Mouse (Mus musculus): Measurements from ENCODE around the gene Tmem39b. TPM values are rescaled to one million over a fixed set of nuclear protein-coding genes. Genes with fewer than 3 reads are reported as not detected.

Tmem39b gene
- polyA plus RNA-seq, 1 experiment from 2014 or later, result 47.4 TPM

DNA sequence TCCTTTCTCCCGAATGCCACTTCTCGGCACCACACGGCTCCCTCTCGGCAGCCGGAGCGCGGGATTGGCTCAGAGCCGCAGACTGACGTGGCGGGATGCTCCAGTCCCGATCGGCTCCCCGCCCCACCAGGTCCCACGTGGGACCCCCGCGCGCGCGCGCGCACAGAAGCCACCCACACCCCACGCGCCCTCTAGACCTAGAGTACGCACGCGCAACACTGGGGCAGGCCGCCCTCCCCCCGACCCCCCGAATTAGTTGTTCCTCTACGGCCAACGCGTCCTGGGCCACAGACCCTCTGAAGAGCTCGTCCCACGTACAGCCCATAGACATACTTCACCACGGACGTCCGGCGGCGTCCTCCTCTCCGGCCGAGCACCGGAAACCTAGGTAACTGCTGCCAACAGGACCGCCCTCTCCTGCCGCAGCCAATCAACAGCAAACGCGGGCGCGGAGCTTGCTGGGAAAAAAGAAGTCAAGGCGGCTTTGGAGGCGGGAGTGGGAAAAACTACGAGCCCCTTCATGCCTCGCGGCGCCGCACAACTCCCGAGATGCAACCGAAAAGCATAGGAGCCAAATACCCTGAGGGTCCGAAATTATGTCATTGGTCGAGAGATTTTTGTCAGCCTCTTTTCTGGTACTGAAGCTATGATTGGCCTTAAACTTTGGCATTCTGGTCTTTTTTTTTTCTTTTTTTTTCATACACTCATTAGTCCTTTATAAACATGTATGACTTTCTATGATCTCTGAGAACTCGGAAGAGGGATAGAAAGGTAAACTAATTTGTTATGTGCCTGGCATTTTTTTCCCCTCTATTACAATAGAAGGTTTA is 55.8 kb downstream of the Tmem39b start, which contains the start of gene Txlna:
TSS of gene Txlna (minus strand) at position 428 of the 830 bp plus-strand sequence.
- Histone ChIP-seq H3K9me3 (replicated peaks; ENCODE audit: control insufficient read depth, low read length) (no peaks in the 10 kb centered on the region), H3K9ac (ENCODE audit: low read length) (peak within 1 kb of the TSS; percentile 75), H3K27ac (ENCODE audit: low read depth, low read length) (peak within 1 kb of the TSS; percentile 90), H3K4me1 (ENCODE audit: control insufficient read depth, insufficient read depth, low read length) (peaks cover 23% of the 10 kb centered on the region), H3K27me3 (replicated peaks; ENCODE audit: control insufficient read depth, insufficient read depth, low read length) (no peaks in the 10 kb centered on the region), H3K36me3 (ENCODE audit: control insufficient read depth, insufficient read depth, low read length) (peaks cover 48% of the 10 kb centered on the region), H3K4me3 (ENCODE audit: low read depth, low read length) (peak within 1 kb of the TSS; percentile 50), H3K4me2 (ENCODE audit: low read length) (peak within 1 kb of the TSS; percentile 83)
- ATAC-seq, result peak; percentile 96
- under 1% methylated on average over 59 of the region's 60 CpGs for WGBS
- peak; percentile 99 for DNase-seq (ENCODE audit: low spot score)

DNA sequence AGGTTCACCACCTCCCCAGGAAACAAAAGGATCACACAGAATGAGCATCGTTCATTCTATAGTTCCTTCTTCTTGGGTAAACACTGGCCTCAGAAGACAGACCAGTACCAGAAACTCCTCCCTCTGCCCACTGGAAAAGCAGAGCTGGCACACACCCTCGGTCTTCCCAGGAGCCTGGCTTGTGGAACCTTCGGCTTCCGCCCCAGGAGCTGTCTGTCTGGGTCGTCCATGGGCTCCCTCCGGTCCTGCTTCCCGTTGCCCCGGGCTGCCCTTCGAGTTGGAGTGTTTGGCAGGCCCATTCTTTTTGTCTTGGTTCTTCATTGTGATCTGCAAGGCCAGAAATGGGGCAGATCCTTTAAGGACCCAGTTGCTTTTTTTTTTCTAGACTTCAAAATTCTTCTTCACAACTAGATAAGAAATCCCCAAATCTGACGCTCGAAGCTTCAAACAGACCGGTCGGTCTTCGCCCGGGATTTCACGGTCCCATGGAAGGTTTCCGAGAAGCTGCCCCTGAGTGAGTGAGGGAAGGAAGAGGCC is 56.5 kb downstream of the Tmem39b start:
- H3K36me3 ChIP-seq (ENCODE audit: control insufficient read depth, insufficient read depth, low read length), result peaks cover 48% of the 10 kb centered on the region
- peak overlapping the region; percentile 75 for H3K9ac ChIP-seq (ENCODE audit: low read length)
- H3K4me3 ChIP-seq (ENCODE audit: low read depth, low read length), result peak overlapping the region; percentile 50
- H3K9me3 ChIP-seq (replicated peaks; ENCODE audit: control insufficient read depth, low read length), result no peaks in the 10 kb centered on the region
- ATAC-seq (no peak), DNase-seq (ENCODE audit: low spot score) (peak; percentile 25)
- peak overlapping the region; percentile 90 for H3K27ac ChIP-seq (ENCODE audit: low read depth, low read length)
- H3K4me1 ChIP-seq (ENCODE audit: control insufficient read depth, insufficient read depth, low read length), result peaks cover 23% of the 10 kb centered on the region
- peak overlapping the region; percentile 83 for H3K4me2 ChIP-seq (ENCODE audit: low read length)
- H3K27me3 ChIP-seq (replicated peaks; ENCODE audit: control insufficient read depth, insufficient read depth, low read length), result no peaks in the 10 kb centered on the region
- 3% methylated on average over 17 of the region's 17 CpGs for WGBS

DNA sequence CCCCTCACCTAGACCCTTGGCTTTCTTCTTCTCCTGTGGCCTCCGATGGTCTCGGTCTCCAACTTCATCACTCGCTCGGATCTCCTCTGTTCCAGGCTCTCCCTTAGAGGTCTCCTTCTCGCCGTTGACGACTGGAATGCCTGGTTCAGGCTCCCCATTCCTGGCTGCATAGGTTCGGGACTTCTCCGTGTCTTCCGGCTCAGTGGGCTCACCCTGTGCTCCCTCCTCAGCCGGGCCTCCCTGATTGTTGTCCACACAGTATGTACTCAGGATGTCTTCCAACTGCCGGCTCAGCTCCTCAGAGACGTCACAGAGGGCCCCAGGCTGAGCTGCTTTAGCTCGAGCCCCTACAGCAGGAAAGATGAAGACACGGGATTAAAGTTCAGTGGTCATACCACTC is 57.4 kb downstream of the Tmem39b start:
- Histone ChIP-seq H3K27ac (ENCODE audit: low read depth, low read length) (no peak overlapping the region), H3K27me3 (replicated peaks; ENCODE audit: control insufficient read depth, insufficient read depth, low read length) (no peaks in the 10 kb centered on the region), H3K9me3 (replicated peaks; ENCODE audit: control insufficient read depth, low read length) (no peaks in the 10 kb centered on the region), H3K4me3 (ENCODE audit: low read depth, low read length) (peak overlapping the region; percentile 50), H3K36me3 (ENCODE audit: control insufficient read depth, insufficient read depth, low read length) (peaks cover 50% of the 10 kb centered on the region), H3K4me1 (ENCODE audit: control insufficient read depth, insufficient read depth, low read length) (peaks cover 23% of the 10 kb centered on the region), H3K9ac (ENCODE audit: low read length) (peak overlapping the region; percentile 75; the same call in 1 of the 2 replicates), H3K4me2 (ENCODE audit: low read length) (peak overlapping the region; percentile 83)
- ATAC-seq (no peak), DNase-seq (ENCODE audit: low spot score) (no peak)
- 81% methylated on average over 15 of the region's 15 CpGs for WGBS

DNA sequence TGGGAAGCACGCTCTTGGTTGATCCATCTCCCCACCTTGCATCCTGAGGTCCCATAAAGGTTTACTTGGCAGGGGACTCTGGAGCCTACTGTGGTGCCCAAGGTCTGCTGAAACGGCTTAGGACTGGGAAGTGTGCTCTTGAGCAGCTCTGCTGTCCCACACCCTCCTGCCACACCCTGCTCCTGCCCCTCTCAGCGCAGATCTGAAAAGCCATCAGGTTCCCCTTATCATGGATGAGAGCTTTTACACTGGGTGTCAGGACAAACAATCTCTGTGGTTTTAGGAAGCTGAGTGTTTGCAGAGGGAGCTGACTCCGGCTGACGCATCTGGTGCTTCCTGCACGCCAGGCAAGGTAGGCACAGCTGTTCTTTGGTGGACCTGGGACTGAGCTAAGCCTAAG is 62.8 kb downstream of the Tmem39b start:
- H3K4me2 ChIP-seq (ENCODE audit: low read length), result no peak overlapping the region
- ATAC-seq (no peak), DNase-seq (ENCODE audit: low spot score) (no peak)
- H3K36me3 ChIP-seq (ENCODE audit: control insufficient read depth, insufficient read depth, low read length), result peaks cover 96% of the 10 kb centered on the region
- peaks cover 7% of the 10 kb centered on the region for H3K4me1 ChIP-seq (ENCODE audit: control insufficient read depth, insufficient read depth, low read length)
- whole genome bisulfite sequencing, result 97% methylated on average over 6 of the region's 6 CpGs
- H3K27ac ChIP-seq (ENCODE audit: low read depth, low read length), result no peak overlapping the region
- no peak overlapping the region for H3K4me3 ChIP-seq (ENCODE audit: low read depth, low read length)
- no peaks in the 10 kb centered on the region for H3K27me3 ChIP-seq (replicated peaks; ENCODE audit: control insufficient read depth, insufficient read depth, low read length)
- H3K9ac ChIP-seq (ENCODE audit: low read length), result no peak overlapping the region
- H3K9me3 ChIP-seq (replicated peaks; ENCODE audit: control insufficient read depth, low read length), result no peaks in the 10 kb centered on the region

DNA sequence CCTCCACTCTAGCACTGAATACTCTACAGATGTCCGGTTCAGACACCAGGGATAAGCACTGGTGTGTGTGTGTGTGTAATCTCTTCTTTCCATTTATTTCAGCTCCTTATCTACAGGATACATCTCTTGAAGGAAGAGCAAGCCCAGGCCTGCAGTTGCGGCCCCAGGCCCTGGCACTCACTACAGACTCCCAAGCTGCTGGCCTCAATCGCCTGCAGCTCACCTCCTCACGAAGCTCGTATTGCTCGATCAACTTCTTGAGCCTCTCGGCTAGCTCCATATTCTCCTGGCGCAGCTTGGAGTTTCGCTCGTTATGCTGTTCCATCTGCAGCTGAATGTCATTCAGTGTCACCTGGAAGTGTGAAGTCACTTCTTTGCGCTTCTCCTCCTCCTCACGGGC is 64.8 kb downstream of the Tmem39b start:
- H3K4me2 ChIP-seq (ENCODE audit: low read length), result no peak overlapping the region
- WGBS, result 88% methylated on average over 12 of the region's 12 CpGs
- H3K4me1 ChIP-seq (ENCODE audit: control insufficient read depth, insufficient read depth, low read length), result no peaks in the 10 kb centered on the region
- DNase-seq (ENCODE audit: low spot score), result no peak
- no peak overlapping the region for H3K9ac ChIP-seq (ENCODE audit: low read length)
- H3K9me3 ChIP-seq (replicated peaks; ENCODE audit: control insufficient read depth, low read length), result no peaks in the 10 kb centered on the region
- no peaks in the 10 kb centered on the region for H3K27me3 ChIP-seq (replicated peaks; ENCODE audit: control insufficient read depth, insufficient read depth, low read length)
- H3K36me3 ChIP-seq (ENCODE audit: control insufficient read depth, insufficient read depth, low read length), result peaks cover 98% of the 10 kb centered on the region
- H3K4me3 ChIP-seq (ENCODE audit: low read depth, low read length), result no peak overlapping the region
- H3K27ac ChIP-seq (ENCODE audit: low read depth, low read length), result no peak overlapping the region
- ATAC-seq, result no peak

DNA sequence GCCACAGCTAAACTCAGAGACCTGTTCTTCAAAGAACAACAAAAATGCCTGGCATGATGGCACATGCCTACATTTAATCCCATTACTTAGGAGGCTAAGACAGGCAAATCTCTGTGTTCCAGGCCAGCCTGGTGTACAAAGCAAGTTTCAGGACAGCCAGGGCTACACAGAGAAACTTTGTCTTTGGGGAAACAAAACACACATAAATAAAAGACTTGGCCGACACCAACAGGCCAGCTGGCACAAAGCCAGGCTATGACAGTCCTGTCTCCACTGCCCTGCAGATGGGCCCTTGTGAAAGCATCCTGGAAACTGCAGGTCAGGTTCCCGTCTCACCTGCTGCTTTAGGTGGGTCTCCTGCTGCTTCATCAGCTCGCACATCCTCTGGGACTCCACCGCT is 65.7 kb downstream of the Tmem39b start:
- H3K27me3 ChIP-seq (replicated peaks; ENCODE audit: control insufficient read depth, insufficient read depth, low read length), result no peaks in the 10 kb centered on the region
- no peaks in the 10 kb centered on the region for H3K4me1 ChIP-seq (ENCODE audit: control insufficient read depth, insufficient read depth, low read length)
- no peak for ATAC-seq
- 59% methylated on average over 4 of the region's 4 CpGs for WGBS
- no peak for DNase-seq (ENCODE audit: low spot score)
- H3K27ac ChIP-seq (ENCODE audit: low read depth, low read length), result no peak overlapping the region
- no peak overlapping the region for H3K4me2 ChIP-seq (ENCODE audit: low read length)
- H3K4me3 ChIP-seq (ENCODE audit: low read depth, low read length), result no peak overlapping the region
- H3K9me3 ChIP-seq (replicated peaks; ENCODE audit: control insufficient read depth, low read length), result no peaks in the 10 kb centered on the region
- H3K9ac ChIP-seq (ENCODE audit: low read length), result no peak overlapping the region
- peaks cover 98% of the 10 kb centered on the region for H3K36me3 ChIP-seq (ENCODE audit: control insufficient read depth, insufficient read depth, low read length)

Small RNA genes lying within 50 kb of the gene (microRNA-seq; reads per million reads assigned to microRNA genes)
- gene Mir7016, result 0.66 reads per million

Other genes with a start within 250 kb of the Tmem39b start
- 35.4 and 38.1 TPM in 2 replicates for gene Bsdc1, start 235.3 kb downstream of the Tmem39b start, polyA plus RNA-seq (2014; fragmentation: Nextera tagmentation; extraction: Ambion mirVana)
- gene Tssk3, start 205.8 kb downstream of the Tmem39b start, polyA plus RNA-seq (2014; fragmentation: Nextera tagmentation; extraction: Ambion mirVana), result 0.28 TPM in 1 of 2 replicates, not detected in the other
- not detected in 2 replicates for gene Fam229a, start 205.6 kb downstream of the Tmem39b start, polyA plus RNA-seq (2014; fragmentation: Nextera tagmentation; extraction: Ambion mirVana)
- gene Marcksl1, start 183.3 kb downstream of the Tmem39b start, polyA plus RNA-seq (2014; fragmentation: Nextera tagmentation; extraction: Ambion mirVana), result 1,632 and 1,731 TPM in 2 replicates
- gene Hdac1, start 154.1 kb downstream of the Tmem39b start, polyA plus RNA-seq (2014; fragmentation: Nextera tagmentation; extraction: Ambion mirVana), result 132 and 154 TPM in 2 replicates
- gene Lck, start 123.2 kb downstream of the Tmem39b start, polyA plus RNA-seq (2014; fragmentation: Nextera tagmentation; extraction: Ambion mirVana), result 8.2 and 9.0 TPM in 2 replicates
- gene Fam167b, start 118.3 kb downstream of the Tmem39b start, polyA plus RNA-seq (2014; fragmentation: Nextera tagmentation; extraction: Ambion mirVana), result not detected in 2 replicates
- gene Eif3i, start 96.2 kb downstream of the Tmem39b start, polyA plus RNA-seq (2014; fragmentation: Nextera tagmentation; extraction: Ambion mirVana), result 259 and 316 TPM in 2 replicates
- 144 and 179 TPM in 2 replicates for gene Tmem234, start 96.2 kb downstream of the Tmem39b start, polyA plus RNA-seq (2014; fragmentation: Nextera tagmentation; extraction: Ambion mirVana)
- 2.2 and 3.2 TPM in 2 replicates for gene Dcdc2b, start 82.6 kb downstream of the Tmem39b start, polyA plus RNA-seq (2014; fragmentation: Nextera tagmentation; extraction: Ambion mirVana)
- 23.6 and 29.4 TPM in 2 replicates for gene Iqcc, start 77.7 kb downstream of the Tmem39b start, polyA plus RNA-seq (2014; fragmentation: Nextera tagmentation; extraction: Ambion mirVana)
- gene Ccdc28b, start 72.9 kb downstream of the Tmem39b start, polyA plus RNA-seq (2014; fragmentation: Nextera tagmentation; extraction: Ambion mirVana), result 112 and 115 TPM in 2 replicates
- gene Txlna, start 55.8 kb downstream of the Tmem39b start, polyA plus RNA-seq (2014; fragmentation: Nextera tagmentation; extraction: Ambion mirVana), result 65.4 and 71.6 TPM in 2 replicates
- 16.5 TPM in 2 replicates for gene Kpna6, start 24.1 kb downstream of the Tmem39b start, polyA plus RNA-seq (2014; fragmentation: Nextera tagmentation; extraction: Ambion mirVana)
- gene Khdrbs1, start 45.5 kb upstream of the Tmem39b start, polyA plus RNA-seq (2014; fragmentation: Nextera tagmentation; extraction: Ambion mirVana), result 133 and 136 TPM in 2 replicates
- 213 and 214 TPM in 2 replicates for gene Ptp4a2, start 114.4 kb upstream of the Tmem39b start, polyA plus RNA-seq (2014; fragmentation: Nextera tagmentation; extraction: Ambion mirVana)
- not detected in 2 replicates for gene Spocd1, start 232.4 kb upstream of the Tmem39b start, polyA plus RNA-seq (2014; fragmentation: Nextera tagmentation; extraction: Ambion mirVana)

Data from forebrain, embryonic 14.5 days (tissue).